Mouse (Mus musculus) thymus, postnatal 10 days (tissue): ENCODE data around the gene Polr3b.
A peak's percentile ranks its signal among the peaks of the same experiment; 100 is the strongest.

Experiments used
- DNase-seq, 2 experiments: peaks; one replicate each; pipeline ENCODE4 v3.0.0; 2021; ENCODE audit warnings: low spot score in 2 of 2

Polr3b gene

GRCm38 (mm10) chr10:84610783-84611182, 11.3 kb upstream of the Polr3b start:
- DNase-seq = no peak

GRCm38 (mm10) chr10:84611664-84612063, 10.4 kb upstream of the Polr3b start:
- DNase-seq = no peak

- DNase-seq = no peak
Observed at GRCm38 (mm10) chr10:84612281-84612680, 9.8 kb upstream of the Polr3b start.

- no peak for DNase-seq
Observed at GRCm38 (mm10) chr10:84613366-84613765, 8.7 kb upstream of the Polr3b start.

GRCm38 (mm10) chr10:84615076-84615475, 7.0 kb upstream of the Polr3b start:
- no peak for DNase-seq

GRCm38 (mm10) chr10:84631182-84631581, 9.1 kb downstream of the Polr3b start:
- DNase-seq = peak; percentile 31 to 52

GRCm38 (mm10) chr10:84632005-84632404, 9.9 kb downstream of the Polr3b start:
- no peak for DNase-seq

GRCm38 (mm10) chr10:84636656-84637055, 14.6 kb downstream of the Polr3b start:
- DNase-seq = no peak

GRCm38 (mm10) chr10:84638382-84638781, 16.3 kb downstream of the Polr3b start:
- DNase-seq = no peak

GRCm38 (mm10) chr10:84639525-84640287, 17.6 kb downstream of the Polr3b start:
- DNase-seq = no peak

- DNase-seq = no peak
Observed at GRCm38 (mm10) chr10:84640861-84641260, 18.8 kb downstream of the Polr3b start.

GRCm38 (mm10) chr10:84641576-84641975, 19.5 kb downstream of the Polr3b start:
- DNase-seq = no peak

- DNase-seq = no peak
Observed at GRCm38 (mm10) chr10:84645940-84646339, 23.8 kb downstream of the Polr3b start.

- peak in 1 of 2 experiments; percentile 32 for DNase-seq
Observed at GRCm38 (mm10) chr10:84646506-84647102, 24.5 kb downstream of the Polr3b start.

- DNase-seq = no peak
Observed at GRCm38 (mm10) chr10:84647264-84647663, 25.2 kb downstream of the Polr3b start.

GRCm38 (mm10) chr10:84648911-84649310, 26.8 kb downstream of the Polr3b start:
- no peak for DNase-seq

GRCm38 (mm10) chr10:84654029-84654428, 31.9 kb downstream of the Polr3b start:
- no peak for DNase-seq

GRCm38 (mm10) chr10:84654731-84655130, 32.6 kb downstream of the Polr3b start:
- no peak for DNase-seq

GRCm38 (mm10) chr10:84656618-84657017, 34.5 kb downstream of the Polr3b start:
- DNase-seq = no peak

- no peak for DNase-seq
Observed at GRCm38 (mm10) chr10:84657437-84658087, 35.5 kb downstream of the Polr3b start.

- DNase-seq = peak in 1 of 2 experiments; percentile 23
Observed at GRCm38 (mm10) chr10:84658088-84658848, 36.2 kb downstream of the Polr3b start.

GRCm38 (mm10) chr10:84659281-84659680, 37.2 kb downstream of the Polr3b start:
- no peak for DNase-seq
